Mouse (Mus musculus) liver, embryonic 14 days (tissue): ENCODE results near the gene Tcl1b1. TPM values are rescaled to one million over a fixed set of nuclear protein-coding genes. Genes with fewer than 3 reads are reported as not detected.

ENCODE experiments used
- polyA plus RNA-seq: library from polyadenylated mRNA; depleted of rRNA; stranded (reverse); fragments of >200 nt; gene quantifications from 2 replicates; pipeline ENCODE4 v1.2.3, GENCODE M21; 2012; rRNA removed

Gene Tcl1b1
- not detected in 2 replicates for polyA plus RNA-seq

GRCm38 (mm10) chr12:105159390-105159789 is at the start of gene Tcl1b1:
Gene Tcl1b1 (plus strand): TSS chr12:105159690.

GRCm38 (mm10) chr12:105145714-105146113 is 13.8 kb upstream of the Tcl1b1 start, which contains the start of gene Tcl1b2:
Gene Tcl1b2 (plus strand): TSS chr12:105146014.

GRCm38 (mm10) chr12:105176044-105176443 is 16.6 kb downstream of the Tcl1b1 start, which contains the start of gene Tcl1b5:
Gene Tcl1b5 (plus strand): TSS chr12:105176344.

GRCm38 (mm10) chr12:105190743-105191142 is 31.3 kb downstream of the Tcl1b1 start, which contains the start of gene Tcl1b3:
Gene Tcl1b3 (plus strand): TSS chr12:105191043.

GRCm38 (mm10) chr12:105201657-105202056 is 42.2 kb downstream of the Tcl1b1 start, which contains the start of gene Tcl1b4:
Gene Tcl1b4 (plus strand): TSS chr12:105201957.

Other genes starting within 250 kb of the Tcl1b1 start
- gene Syne3, start 149.9 kb upstream of the Tcl1b1 start, polyA plus RNA-seq: 2.0 and 2.1 TPM in 2 replicates
- 197 and 254 TPM in 2 replicates for gene Glrx5, start 127.0 kb upstream of the Tcl1b1 start, polyA plus RNA-seq
- gene Tcl1b2, start 13.7 kb upstream of the Tcl1b1 start, polyA plus RNA-seq: 0.03 TPM in 1 of 2 replicates, not detected in the other
- not detected in 2 replicates for gene Tcl1b5, start 16.7 kb downstream of the Tcl1b1 start, polyA plus RNA-seq
- not detected in 2 replicates for gene Tcl1b3, start 31.4 kb downstream of the Tcl1b1 start, polyA plus RNA-seq
- gene Tcl1b4, start 42.3 kb downstream of the Tcl1b1 start, polyA plus RNA-seq: not detected in 2 replicates
- gene Tcl1, start 63.1 kb downstream of the Tcl1b1 start, polyA plus RNA-seq: not detected in 2 replicates
- gene Tunar, start 174.2 kb downstream of the Tcl1b1 start, polyA plus RNA-seq: not detected in 2 replicates